Mouse (Mus musculus) lung, embryonic 15.5 days (tissue): ENCODE measurements around the gene Crls1. TPM values are rescaled to one million over a fixed set of nuclear protein-coding genes. Genes with fewer than 3 reads are reported as not detected.

ENCODE experiments used
- ATAC-seq: fragments of 200-750 bp; cut with Nextera tagmentation; 2 replicates; pipeline ENCODE4 v1.8.0; 2017; ENCODE audit warnings: moderate number of reproducible peaks, borderline replicate concordance; ENCODE audit not compliant: low FRiP score, low TSS enrichment; ENCODE audit errors: extremely low read depth
- H3K27ac ChIP-seq: fragments of 300-500 bp; sonication (generic); 2 replicates; pipeline ENCODE4 v1.5.1; 2015; ENCODE audit warnings: moderate library complexity, mild to moderate bottlenecking, inconsistent platforms
- H3K27me3 ChIP-seq: fragments of 300-500 bp; sonication (generic); 2 replicates; pipeline ENCODE4 v1.6.1; 2015; ENCODE audit warnings: inconsistent platforms
- H3K36me3 ChIP-seq: fragments of 300-500 bp; sonication (generic); 2 replicates; pipeline ENCODE4 v1.6.1; 2015; ENCODE audit warnings: inconsistent platforms
- H3K4me1 ChIP-seq: fragments of 300-500 bp; sonication (generic); 2 replicates; pipeline ENCODE4 v1.6.1; 2015; ENCODE audit warnings: inconsistent platforms
- H3K4me2 ChIP-seq: fragments of 300-500 bp; sonication (generic); 2 replicates; pipeline ENCODE4 v1.6.1; 2015; ENCODE audit warnings: inconsistent platforms, mild to moderate bottlenecking, moderate library complexity
- H3K4me3 ChIP-seq: fragments of 300-500 bp; sonication (generic); 2 replicates; pipeline ENCODE4 v1.5.1; 2015; ENCODE audit warnings: mild to moderate bottlenecking, inconsistent platforms
- H3K9ac ChIP-seq: fragments of 300-500 bp; sonication (generic); 2 replicates; pipeline ENCODE4 v1.6.1; 2015; ENCODE audit warnings: inconsistent platforms
- H3K9me3 ChIP-seq: fragments of 300-500 bp; sonication (generic); 2 replicates; pipeline ENCODE4 v1.6.1; 2016; ENCODE audit warnings: inconsistent platforms
- WGBS: fragments of 180-500 bp; shearing (Covaris S2); methylation state at CpG from one replicate; pipeline ENCODE4 v1.1.7; 2015; 5-methylcytosine and 5-hydroxymethylcytosine counted together
- polyA plus RNA-seq: library from polyadenylated mRNA; unstranded; fragments of >200 nt; fragmentation: Nextera tagmentation; extraction: Ambion mirVana; gene quantifications from 2 replicates; pipeline ENCODE4 v1.2.1, GENCODE M21; 2015

Crls1 gene
- polyA plus RNA-seq, 1 experiment from 2014 or later: 23.0 TPM

GRCm38 (mm10) chr2:132893826-132894225 lies 47.4 kb downstream of the Crls1 start:
- H3K4me2 ChIP-seq: no peak overlapping the region
- no peaks in the 10 kb centered on the region for H3K4me1 ChIP-seq
- H3K27me3 ChIP-seq: no peaks in the 10 kb centered on the region
- H3K4me3 ChIP-seq: no peak overlapping the region
- WGBS: 77% methylated on average over 5 of the region's 5 CpGs
- no peak overlapping the region for H3K27ac ChIP-seq
- ATAC-seq: no peak
- H3K9me3 ChIP-seq: no peaks in the 10 kb centered on the region
- H3K9ac ChIP-seq: no peak overlapping the region
- H3K36me3 ChIP-seq: no peaks in the 10 kb centered on the region

DNA sequence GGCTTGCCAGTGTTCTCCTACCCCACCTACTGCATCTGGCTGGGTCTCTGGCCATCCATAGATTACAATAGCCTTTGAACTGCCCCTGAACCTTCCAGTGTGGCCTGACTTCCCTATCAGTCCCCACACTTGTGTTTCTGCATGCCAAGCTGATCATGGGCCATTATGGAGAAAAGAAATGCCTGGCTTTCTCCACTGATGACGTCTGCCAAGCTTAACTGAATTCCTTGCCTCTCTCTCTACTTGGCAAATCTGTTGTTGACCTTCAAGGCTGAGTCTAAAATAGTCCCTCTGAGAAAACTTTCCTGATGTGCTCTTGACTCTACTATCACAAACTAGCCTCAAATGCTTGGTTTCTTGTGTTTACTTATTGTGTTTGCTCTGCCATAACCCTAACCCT lies 51.7 kb downstream of the Crls1 start:
- H3K36me3 ChIP-seq: no peaks in the 10 kb centered on the region
- no peak overlapping the region for H3K27ac ChIP-seq
- WGBS: 24% methylated on average over 1 of the region's 1 CpGs
- no peak overlapping the region for H3K4me2 ChIP-seq
- no peak overlapping the region for H3K4me3 ChIP-seq
- H3K27me3 ChIP-seq: no peaks in the 10 kb centered on the region
- no peak overlapping the region for H3K9ac ChIP-seq
- no peaks in the 10 kb centered on the region for H3K4me1 ChIP-seq
- H3K9me3 ChIP-seq: no peaks in the 10 kb centered on the region
- ATAC-seq: no peak

DNA sequence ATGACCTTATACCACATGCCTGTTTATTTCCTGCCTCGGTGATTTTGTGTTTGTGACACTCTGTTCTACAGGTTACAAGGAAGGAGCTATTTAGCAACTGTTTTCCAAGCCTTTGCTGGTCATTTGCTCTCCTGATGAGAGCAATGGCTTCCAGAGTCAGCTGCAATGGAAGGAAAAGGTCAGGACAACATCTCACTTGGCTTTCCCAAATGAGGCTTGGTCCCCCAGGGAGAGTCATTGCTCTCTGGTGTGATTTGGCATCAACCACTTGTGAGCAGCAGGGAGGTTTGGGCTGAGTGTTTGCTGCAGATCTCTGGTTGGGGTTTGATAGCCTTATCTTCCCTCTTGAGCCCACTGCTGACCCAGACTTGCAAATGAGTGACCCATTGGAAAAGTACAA lies 54.1 kb downstream of the Crls1 start:
- Histone ChIP-seq H3K4me2 (no peak overlapping the region), H3K9ac (no peak overlapping the region), H3K4me3 (no peak overlapping the region), H3K4me1 (no peaks in the 10 kb centered on the region), H3K27me3 (no peaks in the 10 kb centered on the region), H3K36me3 (no peaks in the 10 kb centered on the region), H3K9me3 (no peaks in the 10 kb centered on the region), H3K27ac (no peak overlapping the region)
- ATAC-seq: no peak
- WGBS: 74% methylated on average over 1 of the region's 1 CpGs

DNA sequence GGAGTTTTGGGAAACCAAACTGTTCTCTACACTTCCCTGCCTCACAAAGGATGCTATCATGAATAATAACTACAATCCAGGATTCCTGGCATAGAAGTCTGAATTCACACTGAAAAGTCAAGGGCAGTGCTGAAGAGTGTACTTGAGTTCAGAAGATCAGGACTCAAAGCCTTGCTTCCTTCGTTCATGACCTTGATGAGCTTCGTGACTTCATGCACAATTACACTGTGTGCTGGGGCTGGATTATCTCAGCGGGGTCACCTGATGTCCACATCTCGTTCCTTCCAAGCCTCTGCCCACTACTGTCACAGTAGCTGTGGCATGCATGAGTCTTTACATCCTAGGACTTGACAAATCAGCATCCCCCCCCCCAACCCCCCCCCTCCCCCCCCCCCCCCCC lies 55.2 kb downstream of the Crls1 start:
- Histone ChIP-seq H3K27me3 (no peaks in the 10 kb centered on the region), H3K4me3 (no peak overlapping the region), H3K4me2 (no peak overlapping the region), H3K4me1 (no peaks in the 10 kb centered on the region), H3K9ac (no peak overlapping the region), H3K36me3 (no peaks in the 10 kb centered on the region), H3K9me3 (no peaks in the 10 kb centered on the region), H3K27ac (no peak overlapping the region)
- no peak for ATAC-seq
- WGBS: 57% methylated on average over 4 of the region's 4 CpGs

GRCm38 (mm10) chr2:132902056-132902455 lies 55.6 kb downstream of the Crls1 start:
- no peak overlapping the region for H3K9ac ChIP-seq
- H3K36me3 ChIP-seq: no peaks in the 10 kb centered on the region
- WGBS: 49% methylated on average over 4 of the region's 4 CpGs
- no peaks in the 10 kb centered on the region for H3K27me3 ChIP-seq
- H3K4me3 ChIP-seq: no peak overlapping the region
- no peaks in the 10 kb centered on the region for H3K4me1 ChIP-seq
- no peak for ATAC-seq
- H3K27ac ChIP-seq: no peak overlapping the region
- no peaks in the 10 kb centered on the region for H3K9me3 ChIP-seq
- no peak overlapping the region for H3K4me2 ChIP-seq

DNA sequence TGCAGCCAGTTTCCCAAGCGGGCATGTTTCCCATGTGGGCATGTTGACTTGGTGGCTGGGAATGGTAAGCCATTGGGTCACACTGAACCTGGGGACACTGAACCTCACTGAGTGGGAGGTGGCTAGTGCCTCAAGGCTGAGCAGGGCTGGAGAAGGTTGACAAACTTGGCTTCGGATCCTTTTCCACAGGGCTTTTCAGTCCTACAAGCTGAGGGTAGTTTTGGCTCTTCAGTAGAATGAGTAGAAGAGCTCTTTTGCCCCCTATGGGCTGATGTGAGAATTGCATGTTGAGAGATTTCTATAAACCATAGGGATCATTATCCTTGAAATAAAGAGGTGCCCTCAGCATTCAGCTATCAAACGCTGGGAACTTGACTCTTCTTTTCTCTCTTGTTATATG lies 57.0 kb downstream of the Crls1 start:
- Histone ChIP-seq H3K27ac (no peak overlapping the region), H3K4me3 (no peak overlapping the region), H3K4me1 (no peaks in the 10 kb centered on the region), H3K27me3 (no peaks in the 10 kb centered on the region), H3K4me2 (no peak overlapping the region), H3K9ac (no peak overlapping the region), H3K36me3 (no peaks in the 10 kb centered on the region), H3K9me3 (no peaks in the 10 kb centered on the region)
- 0 out of 2 replicates have a peak, but pooled peaks have one; percentile 62 for ATAC-seq
- 32% methylated on average over 3 of the region's 3 CpGs for WGBS

DNA sequence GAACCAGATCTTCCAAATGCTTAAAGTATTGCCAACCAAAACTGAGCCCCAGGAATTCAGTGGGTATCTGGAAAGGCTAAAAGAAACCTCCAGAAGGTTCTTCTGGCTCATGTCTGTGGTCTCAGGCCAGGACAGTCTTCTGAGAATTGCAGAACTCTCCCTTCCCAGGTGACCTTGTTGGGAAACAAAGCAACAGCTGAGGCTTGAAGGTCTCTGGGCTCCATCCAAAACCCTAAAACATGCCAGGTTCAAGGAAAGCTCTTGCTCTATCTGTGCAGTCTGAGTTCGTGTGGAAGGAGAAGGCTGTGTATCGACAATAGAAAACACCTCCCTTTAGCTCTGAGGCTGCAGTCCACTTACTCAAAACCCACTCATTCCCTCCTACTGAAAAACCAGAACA lies 58.5 kb downstream of the Crls1 start:
- H3K4me1 ChIP-seq: no peaks in the 10 kb centered on the region
- H3K4me2 ChIP-seq: no peak overlapping the region
- H3K27me3 ChIP-seq: no peaks in the 10 kb centered on the region
- H3K9ac ChIP-seq: no peak overlapping the region
- H3K36me3 ChIP-seq: no peaks in the 10 kb centered on the region
- no peak overlapping the region for H3K4me3 ChIP-seq
- H3K9me3 ChIP-seq: no peaks in the 10 kb centered on the region
- no peak overlapping the region for H3K27ac ChIP-seq
- ATAC-seq: no peak
- WGBS: 76% methylated on average over 2 of the region's 2 CpGs

- WGBS: 28% methylated on average over 8 of the region's 8 CpGs
- no peaks in the 10 kb centered on the region for H3K4me1 ChIP-seq
- no peak overlapping the region for H3K4me3 ChIP-seq
- no peak overlapping the region for H3K9ac ChIP-seq
- no peaks in the 10 kb centered on the region for H3K27me3 ChIP-seq
- no peak for ATAC-seq
- no peaks in the 10 kb centered on the region for H3K36me3 ChIP-seq
- H3K27ac ChIP-seq: no peak overlapping the region
- no peaks in the 10 kb centered on the region for H3K9me3 ChIP-seq
- H3K4me2 ChIP-seq: no peak overlapping the region
These were observed 60.3 kb downstream of the Crls1 start for GRCm38 (mm10) chr2:132906763-132907162.

DNA sequence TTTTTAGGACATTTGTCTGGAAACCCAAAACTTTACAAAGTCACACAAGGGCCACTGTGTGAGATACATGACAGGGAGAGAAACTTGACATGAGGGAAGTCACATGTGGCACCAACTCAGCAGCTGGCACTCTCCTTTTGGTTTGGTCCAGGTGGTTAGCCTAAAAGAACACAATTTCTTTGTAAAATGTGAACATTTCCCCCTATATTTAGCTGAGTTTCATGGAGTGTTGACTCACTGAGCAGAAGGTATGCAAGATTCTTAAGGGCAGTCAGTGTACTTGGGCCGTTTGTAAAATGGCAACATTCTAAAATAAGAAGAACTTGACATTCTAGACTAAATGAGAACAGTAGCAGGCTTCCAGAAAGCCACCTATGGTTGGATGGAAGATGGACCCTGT lies 68.3 kb downstream of the Crls1 start:
- Histone ChIP-seq H3K4me3 (no peak overlapping the region), H3K4me2 (no peak overlapping the region)
- WGBS: 47% methylated on average over 1 of the region's 1 CpGs

More for the DNA sequence above, 68.3 kb downstream of the Crls1 start:
- Histone ChIP-seq H3K9me3 (no peaks in the 10 kb centered on the region), H3K27me3 (no peaks in the 10 kb centered on the region), H3K27ac (no peak overlapping the region), H3K4me1 (no peaks in the 10 kb centered on the region), H3K36me3 (no peaks in the 10 kb centered on the region), H3K9ac (no peak overlapping the region)
- no peak for ATAC-seq

Other genes with a start within 250 kb of the Crls1 start
- 14.2 and 14.6 TPM in 2 replicates for gene Shld1, start 159.7 kb upstream of the Crls1 start, polyA plus RNA-seq
- gene Chgb, start 65.4 kb upstream of the Crls1 start, polyA plus RNA-seq: 0.52 and 1.4 TPM in 2 replicates
- 24.6 and 26.4 TPM in 2 replicates for gene Trmt6, start 30.6 kb upstream of the Crls1 start, polyA plus RNA-seq
- 15.3 and 16.7 TPM in 2 replicates for gene Mcm8, start 30.5 kb upstream of the Crls1 start, polyA plus RNA-seq
- gene Lrrn4, start 34.2 kb downstream of the Crls1 start, polyA plus RNA-seq: 5.1 and 6.8 TPM in 2 replicates
- gene Fermt1, start 99.2 kb downstream of the Crls1 start, polyA plus RNA-seq: 5.3 and 5.7 TPM in 2 replicates